Mouse (Mus musculus) embryonic facial prominence, embryonic 14.5 days (tissue): ENCODE measurements around the gene Il4ra. TPM values are rescaled to one million over a fixed set of nuclear protein-coding genes. Genes with fewer than 3 reads are reported as not detected.
A peak's percentile ranks its signal among the peaks of the same experiment; 100 is the strongest.

ENCODE experiments used
- ATAC-seq: fragments of 200-750 bp; cut with Nextera tagmentation; 2 replicates; pipeline ENCODE4 v1.8.0; 2017; ENCODE audit warnings: low read depth, moderate number of reproducible peaks, moderate TSS enrichment
- DNase-seq: peaks from one replicate; pipeline ENCODE4 v3.0.0-alpha.2; 2015; ENCODE audit warnings: low spot score
- H3K27ac ChIP-seq: fragments of 300-500 bp; sonication (generic); replicated peaks from 2 replicates; pipeline ENCODE4 v1.5.1; 2014; ENCODE audit warnings: low read depth, mild to moderate bottlenecking, low read length, moderate library complexity
- H3K27me3 ChIP-seq: fragments of 300-500 bp; sonication (generic); replicated peaks from 2 replicates; pipeline ENCODE4 v1.6.1; 2014; ENCODE audit warnings: low read length; ENCODE audit not compliant: control insufficient read depth, insufficient read depth
- H3K36me3 ChIP-seq: fragments of 300-500 bp; sonication (generic); 2 replicates; pipeline ENCODE4 v1.6.1; 2014; ENCODE audit warnings: low read length, mixed read lengths; ENCODE audit not compliant: control insufficient read depth, insufficient read depth
- H3K4me1 ChIP-seq: fragments of 300-500 bp; sonication (generic); 2 replicates; pipeline ENCODE4 v1.6.1; 2014; ENCODE audit warnings: antibody characterized with exemption, low read length; ENCODE audit not compliant: control insufficient read depth, insufficient read depth
- H3K4me2 ChIP-seq: fragments of 300-500 bp; sonication (generic); 2 replicates; pipeline ENCODE4 v1.6.1; 2014; ENCODE audit warnings: low read depth, mild to moderate bottlenecking, low read length, moderate library complexity, mixed read lengths
- H3K4me3 ChIP-seq: fragments of 300-500 bp; sonication (generic); 2 replicates; pipeline ENCODE4 v1.5.1; 2014; ENCODE audit warnings: low read depth, mild to moderate bottlenecking, low read length
- H3K9ac ChIP-seq: fragments of 300-500 bp; sonication (generic); 2 replicates; pipeline ENCODE4 v1.6.1; 2014; ENCODE audit warnings: low read depth, mild to moderate bottlenecking, low read length, moderate library complexity, mixed read lengths
- H3K9me3 ChIP-seq: fragments of 300-500 bp; sonication (generic); 2 replicates; pipeline ENCODE4 v1.6.1; 2016; ENCODE audit warnings: low read length; ENCODE audit not compliant: control insufficient read depth
- WGBS: fragments of 180-500 bp; shearing (Covaris S2); extraction: QIAGEN DNeasy Blood & Tissue Kit; methylation state at CpG from one replicate; pipeline ENCODE4 v1.1.7; 2014; 5-methylcytosine and 5-hydroxymethylcytosine counted together
- polyA plus RNA-seq: library from polyadenylated mRNA; unstranded; fragments of >200 nt; fragmentation: Nextera tagmentation; extraction: Ambion mirVana; gene quantifications from 2 replicates; pipeline ENCODE4 v1.2.1, GENCODE M21; 2014

The Il4ra gene
- polyA plus RNA-seq, 1 experiment from 2014 or later = 10.2 TPM

DNA sequence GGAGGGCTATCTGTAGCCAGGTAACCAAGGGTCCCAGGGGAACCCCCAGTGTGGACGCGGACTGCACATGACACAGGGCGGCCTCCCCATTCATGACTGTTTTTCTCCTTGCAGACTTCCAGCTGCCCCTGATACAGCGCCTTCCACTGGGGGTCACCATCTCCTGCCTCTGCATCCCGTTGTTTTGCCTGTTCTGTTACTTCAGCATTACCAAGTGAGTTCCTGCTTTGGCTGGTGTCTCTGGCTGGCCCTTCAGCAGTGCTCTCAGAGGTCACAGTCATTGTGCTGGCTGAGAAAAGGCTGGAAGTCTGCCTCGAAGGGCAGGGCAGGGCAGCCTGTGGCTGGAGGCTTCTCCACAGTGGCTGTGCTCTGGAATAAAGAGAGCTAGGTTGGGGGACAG is 20.8 kb downstream of the Il4ra start:
- Histone ChIP-seq H3K9me3 (no peaks in the 10 kb centered on the region), H3K36me3 (no peaks in the 10 kb centered on the region), H3K4me1 (0 out of 2 replicates have a peak, but pooled peaks cover 5% of the 10 kb centered on the region), H3K27ac (no peak overlapping the region), H3K9ac (no peak overlapping the region), H3K4me3 (no peak overlapping the region), H3K27me3 (no peaks in the 10 kb centered on the region), H3K4me2 (no peak overlapping the region)
- no peak for ATAC-seq
- 72% methylated on average over 5 of the region's 6 CpGs for WGBS
- DNase-seq = no peak

- no peak for ATAC-seq
- Histone ChIP-seq H3K27ac (no peak overlapping the region), H3K9ac (no peak overlapping the region), H3K4me2 (no peak overlapping the region), H3K27me3 (no peaks in the 10 kb centered on the region), H3K36me3 (no peaks in the 10 kb centered on the region), H3K9me3 (no peaks in the 10 kb centered on the region), H3K4me3 (no peak overlapping the region), H3K4me1 (0 out of 2 replicates have a peak, but pooled peaks cover 9% of the 10 kb centered on the region)
- DNase-seq = no peak
- 76% methylated on average over 2 of the region's 2 CpGs for WGBS
Measured at GRCm38 (mm10) chr7:125573849-125574248, 21.9 kb downstream of the Il4ra start.

- Histone ChIP-seq H3K4me2 (no peak overlapping the region), H3K9me3 (no peaks in the 10 kb centered on the region), H3K27me3 (no peaks in the 10 kb centered on the region), H3K4me3 (no peak overlapping the region), H3K27ac (no peak overlapping the region), H3K9ac (no peak overlapping the region), H3K4me1 (0 out of 2 replicates have a peak, but pooled peaks cover 9% of the 10 kb centered on the region), H3K36me3 (no peaks in the 10 kb centered on the region)
- WGBS = 76% methylated on average over 3 of the region's 3 CpGs
- DNase-seq (no peak), ATAC-seq (no peak)
Measured at GRCm38 (mm10) chr7:125574832-125575231, 22.9 kb downstream of the Il4ra start.

- no peaks in the 10 kb centered on the region for H3K27me3 ChIP-seq
- ATAC-seq (peak; percentile 37; the same call in 1 of the 2 replicates), DNase-seq (peak; percentile 55)
- peak overlapping the region; percentile 20; the same call in 1 of the 2 replicates for H3K4me2 ChIP-seq
- peaks cover 13% of the 10 kb centered on the region; the same call in 1 of the 2 replicates for H3K4me1 ChIP-seq
- WGBS = 83% methylated on average over 14 of the region's 16 CpGs
- no peak overlapping the region for H3K4me3 ChIP-seq
- H3K9ac ChIP-seq = no peak overlapping the region; the same call in 1 of the 2 replicates
- H3K27ac ChIP-seq = peak overlapping the region; percentile 65
- H3K9me3 ChIP-seq = no peaks in the 10 kb centered on the region
- no peaks in the 10 kb centered on the region for H3K36me3 ChIP-seq
Measured at GRCm38 (mm10) chr7:125575738-125576540, 24.0 kb downstream of the Il4ra start.

DNA sequence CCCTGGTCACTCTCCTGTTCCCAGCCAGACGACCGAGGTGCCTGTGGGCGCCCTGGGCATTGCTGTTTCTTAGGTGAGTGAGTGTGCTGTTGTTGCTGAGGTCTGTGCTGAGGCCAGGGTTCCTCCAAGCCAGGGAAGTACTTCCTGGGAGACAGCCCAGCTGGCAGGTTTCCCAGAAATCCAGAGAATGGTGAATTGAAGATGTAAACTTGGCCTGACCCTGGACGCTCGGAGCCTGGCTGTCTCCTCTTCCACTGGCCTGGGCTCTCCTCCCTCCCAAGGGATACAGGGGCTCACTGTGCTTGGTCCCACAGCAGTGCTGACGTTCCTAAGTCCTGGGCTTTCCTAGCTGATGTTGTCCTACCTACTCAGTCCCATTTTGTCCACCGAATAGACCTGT is 25.1 kb downstream of the Il4ra start:
- Histone ChIP-seq H3K9me3 (no peaks in the 10 kb centered on the region), H3K36me3 (no peaks in the 10 kb centered on the region), H3K27ac (no peak overlapping the region), H3K4me1 (peaks cover 17% of the 10 kb centered on the region; the same call in 1 of the 2 replicates), H3K9ac (no peak overlapping the region), H3K4me3 (no peak overlapping the region), H3K27me3 (no peaks in the 10 kb centered on the region), H3K4me2 (no peak overlapping the region)
- 56% methylated on average over 6 of the region's 7 CpGs for WGBS
- no peak for ATAC-seq
- peak; percentile 66 for DNase-seq

DNA sequence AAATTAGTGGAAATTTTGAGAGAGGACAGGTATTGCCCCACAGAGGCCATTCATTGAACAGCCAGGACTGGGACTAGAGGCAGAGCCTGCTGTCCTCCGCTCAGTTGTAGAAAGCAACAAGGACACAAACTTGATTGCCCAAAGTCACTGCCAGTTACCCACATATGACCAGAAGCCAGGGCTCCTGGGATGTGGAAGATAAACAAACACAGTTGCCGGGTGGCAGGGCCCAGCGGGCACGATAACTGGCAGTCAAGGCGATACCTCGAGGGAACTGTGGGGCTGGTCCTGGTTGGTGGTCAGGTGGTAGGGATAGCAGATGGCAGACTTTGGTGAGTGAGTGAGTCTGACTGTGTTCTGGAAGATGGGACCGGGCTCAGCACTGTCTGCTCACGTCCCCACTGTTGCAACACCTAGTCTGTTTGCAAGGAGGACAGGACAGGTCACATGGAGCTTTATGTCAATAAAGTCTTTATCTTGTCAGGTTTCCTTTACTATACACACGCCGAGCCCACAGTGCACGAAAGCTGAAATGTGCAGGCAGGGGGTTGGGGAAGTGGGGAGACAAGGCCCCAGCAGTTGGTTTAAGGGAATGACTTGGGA is 25.7 kb downstream of the Il4ra start:
- H3K27ac ChIP-seq = no peak overlapping the region
- H3K9me3 ChIP-seq = no peaks in the 10 kb centered on the region
- peaks cover 17% of the 10 kb centered on the region; the same call in 1 of the 2 replicates for H3K4me1 ChIP-seq
- H3K27me3 ChIP-seq = no peaks in the 10 kb centered on the region
- H3K4me3 ChIP-seq = no peak overlapping the region
- no peak for DNase-seq
- H3K4me2 ChIP-seq = no peak overlapping the region
- no peaks in the 10 kb centered on the region for H3K36me3 ChIP-seq
- ATAC-seq = no peak
- WGBS = 83% methylated on average over 11 of the region's 11 CpGs
- H3K9ac ChIP-seq = no peak overlapping the region

DNA sequence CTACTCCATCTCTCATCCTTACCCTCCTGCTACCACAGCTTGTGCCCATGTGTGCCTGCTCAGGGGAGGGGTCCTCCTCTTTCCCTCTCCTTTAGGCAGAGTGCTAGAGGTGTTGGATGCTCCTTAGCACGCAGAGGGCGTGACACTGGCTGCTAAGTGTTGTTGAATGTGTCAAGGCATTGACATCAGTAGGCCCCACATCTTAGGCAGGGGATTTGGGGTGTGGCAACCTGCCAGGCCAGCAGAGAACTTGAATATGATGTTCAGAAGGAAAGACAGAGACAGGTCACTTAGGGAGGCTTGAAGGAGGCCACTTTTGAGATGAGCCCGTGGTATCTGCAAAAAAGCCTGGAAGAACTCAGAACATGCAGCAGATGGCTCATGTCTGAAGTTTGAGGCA is 26.2 kb downstream of the Il4ra start:
- DNase-seq = no peak
- no peaks in the 10 kb centered on the region for H3K9me3 ChIP-seq

DNA sequence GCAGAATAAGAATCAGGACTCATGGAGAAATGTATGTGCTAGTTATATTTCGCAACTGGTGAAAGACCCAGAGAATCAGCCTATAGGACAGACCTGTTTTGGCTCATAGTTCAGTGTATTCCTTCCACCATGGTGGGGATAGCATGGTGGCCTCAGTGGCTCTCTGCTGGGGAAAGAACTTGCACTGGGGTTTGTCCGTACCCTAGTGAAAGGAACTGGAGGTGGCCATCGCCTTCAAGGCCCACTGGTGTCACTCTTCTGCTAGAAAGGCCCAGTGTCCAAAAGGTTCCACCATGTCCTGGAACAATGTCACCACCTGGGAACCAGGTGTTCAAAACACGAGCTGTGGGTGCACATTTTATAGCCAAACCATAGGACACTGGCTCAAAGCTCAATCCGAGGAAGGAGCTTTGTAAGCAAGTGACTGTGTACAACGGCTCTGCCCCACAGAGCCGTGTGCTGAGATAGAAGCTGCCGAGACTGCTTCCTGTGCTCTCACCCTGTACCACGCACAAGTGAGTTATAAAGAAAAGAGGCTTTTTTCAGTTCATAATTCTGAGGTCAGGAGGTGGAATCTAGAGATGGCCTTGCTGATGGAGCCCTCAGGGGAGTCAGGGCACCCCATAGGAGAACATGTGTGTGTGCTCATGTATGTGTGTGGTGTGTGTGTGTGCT is 27.8 kb downstream of the Il4ra start:
- Histone ChIP-seq H3K4me3 (no peak overlapping the region), H3K9me3 (no peaks in the 10 kb centered on the region), H3K27ac (no peak overlapping the region), H3K9ac (no peak overlapping the region), H3K27me3 (no peaks in the 10 kb centered on the region), H3K36me3 (no peaks in the 10 kb centered on the region), H3K4me2 (no peak overlapping the region), H3K4me1 (peaks cover 17% of the 10 kb centered on the region; the same call in 1 of the 2 replicates)
- WGBS = 78% methylated on average over 9 of the region's 9 CpGs
- no peak for DNase-seq
- no peak for ATAC-seq

More for the DNA sequence above, 26.2 kb downstream of the Il4ra start:
- Histone ChIP-seq H3K4me3 (no peak overlapping the region), H3K36me3 (no peaks in the 10 kb centered on the region), H3K4me1 (peaks cover 17% of the 10 kb centered on the region; the same call in 1 of the 2 replicates), H3K9ac (no peak overlapping the region), H3K27me3 (no peaks in the 10 kb centered on the region), H3K4me2 (no peak overlapping the region), H3K27ac (no peak overlapping the region)
- ATAC-seq = no peak
- WGBS = 61% methylated on average over 3 of the region's 3 CpGs
